Mouse (Mus musculus) myocyte (in vitro differentiated cells): ENCODE results near the gene Ccdc7a.

Source experiments
- E2F4 ChIP-seq: IDR thresholded peaks from one replicate; pipeline ENCODE4 v1.6.1; 2011; ENCODE audit warnings: mild to moderate bottlenecking, control low read depth, moderate library complexity; ENCODE audit not compliant: insufficient read depth
- MAX ChIP-seq: IDR thresholded peaks from one replicate; pipeline ENCODE4 v1.6.1; 2011; ENCODE audit warnings: low read depth, mild to moderate bottlenecking, control low read depth
- POLR2A ChIP-seq: IDR thresholded peaks from one replicate; pipeline ENCODE4 v1.6.1; 2011; ENCODE audit warnings: low read depth, mild to moderate bottlenecking, control low read depth, moderate library complexity; ENCODE audit not compliant: insufficient read length
- TCF12 ChIP-seq: IDR thresholded peaks from one replicate; pipeline ENCODE4 v1.6.1; 2011; ENCODE audit warnings: mild to moderate bottlenecking, control low read depth; ENCODE audit not compliant: poor library complexity, insufficient read depth, severe bottlenecking
- USF1 ChIP-seq: IDR thresholded peaks from one replicate; pipeline ENCODE4 v1.6.1; 2011; ENCODE audit warnings: low read depth, mild to moderate bottlenecking, control low read depth, moderate library complexity

GRCm38 (mm10) chr8:128735692-128736091 lies 329.6 kb downstream of the Ccdc7a start:
- no peak for TF ChIP-seq POLR2A
- no peak for TF ChIP-seq E2F4
- no peak for TF ChIP-seq MAX
- TF ChIP-seq USF1 = no peak
- TF ChIP-seq TCF12 = no peak
